Mouse (Mus musculus) lung, adult 2 months (tissue): ENCODE results near the gene 3110082I17Rik. TPM values are rescaled to one million over a fixed set of nuclear protein-coding genes. Genes with fewer than 3 reads are reported as not detected.
A peak's percentile ranks its signal among the peaks of the same experiment; 100 is the strongest.

Experiments used
- DNase-seq: peaks from one replicate; pipeline ENCODE4 v3.0.0; 2022
- H3K4me1 ChIP-seq: fragments of 200-500 bp; 2 replicates; pipeline ENCODE4 v1.6.1; 2011; ENCODE audit warnings: low read length; ENCODE audit not compliant: control insufficient read depth, insufficient read depth
- H3K4me3 ChIP-seq: fragments of 200-500 bp; replicated peaks from 2 replicates; pipeline ENCODE3; 2011; ENCODE audit warnings: low read depth, mild to moderate bottlenecking, control low read depth, low read length; ENCODE audit errors: extremely low read depth
- CTCF ChIP-seq: fragments of 200-500 bp; IDR thresholded peaks from 2 replicates; pipeline ENCODE4 v1.5.1; 2011; ENCODE audit warnings: mild to moderate bottlenecking, low read length, control low read depth; ENCODE audit not compliant: insufficient read depth
- POLR2A ChIP-seq: fragments of 200-500 bp; IDR thresholded peaks from 2 replicates; pipeline ENCODE4 v1.6.1; 2011; ENCODE audit warnings: low read depth, mild to moderate bottlenecking, control low read depth, low read length, borderline replicate concordance; ENCODE audit errors: extremely low read depth
- WGBS: fragments of 180-500 bp; shearing (Covaris S2); methylation state at CpG from one replicate; pipeline ENCODE4 v1.1.7; 2018; 5-methylcytosine and 5-hydroxymethylcytosine counted together
- polyA plus RNA-seq: library from polyadenylated mRNA; depleted of rRNA; stranded (reverse); fragments of >200 nt; gene quantifications from 2 replicates; pipeline ENCODE4 v1.2.3, GENCODE M21; 2012

The 3110082I17Rik gene
- polyA plus RNA-seq, 1 experiment: 14.0 TPM

DNA sequence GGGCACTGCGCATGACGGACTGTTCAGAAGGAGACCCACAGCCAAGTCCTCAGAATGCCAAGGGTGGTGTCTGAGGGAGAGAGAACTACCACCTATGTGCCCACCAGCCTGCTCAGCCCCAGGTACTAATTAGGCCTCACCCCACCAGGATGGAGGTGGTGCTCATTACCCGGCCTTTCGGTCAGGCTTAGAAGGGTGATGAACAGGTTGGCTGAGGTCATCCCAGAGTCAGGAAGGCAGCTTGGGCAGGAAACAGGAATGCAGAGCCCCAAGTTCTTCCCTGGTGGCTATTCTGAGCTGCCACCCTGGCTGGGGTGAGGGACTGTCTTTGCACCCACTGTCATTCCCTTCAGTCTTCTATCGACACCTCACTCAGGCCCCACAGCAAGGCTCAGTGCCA, 74.3 kb downstream of the 3110082I17Rik start:
- TF ChIP-seq CTCF: no peak
- no peak for TF ChIP-seq POLR2A
- peaks cover 72% of the 10 kb centered on the region for H3K4me1 ChIP-seq
- no peak overlapping the region for H3K4me3 ChIP-seq
- no peak for DNase-seq
- WGBS: 73% methylated on average over 5 of the region's 5 CpGs

- no peak for DNase-seq
- peak; percentile 8; the same call in 1 of the 2 replicates for TF ChIP-seq POLR2A
- no peak for TF ChIP-seq CTCF
These were observed 75.8 kb downstream of the 3110082I17Rik start for GRCm38 (mm10) chr5:139384531-139384930.

DNA sequence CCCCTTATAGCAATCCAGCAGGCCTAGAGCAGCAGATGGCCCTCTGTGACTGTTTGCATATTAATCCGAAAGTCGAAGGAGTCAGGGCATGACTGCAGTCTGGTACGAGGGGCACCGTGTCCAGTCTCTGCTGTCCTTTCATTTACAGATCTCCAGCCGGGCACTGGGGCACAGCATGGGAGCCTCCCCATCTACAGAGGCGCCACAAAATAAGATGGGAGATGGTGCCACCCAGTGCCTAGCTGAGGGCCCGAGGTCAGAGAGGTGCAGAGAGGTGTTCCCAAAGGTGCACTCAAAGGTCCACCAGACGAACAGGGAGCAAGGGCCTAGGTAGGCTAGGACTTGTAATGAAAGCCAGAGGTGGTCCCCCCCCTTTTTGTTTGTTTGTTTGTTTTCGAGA, 77.1 kb downstream of the 3110082I17Rik start:
- H3K4me1 ChIP-seq: peaks cover 70% of the 10 kb centered on the region
- no peak for DNase-seq
- WGBS: 52% methylated on average over 9 of the region's 9 CpGs
- H3K4me3 ChIP-seq: peak overlapping the region; percentile 34
- TF ChIP-seq POLR2A: no peak
- TF ChIP-seq CTCF: no peak

More at GRCm38 (mm10) chr5:139384531-139384930, 75.8 kb downstream of the 3110082I17Rik start:
- no peak overlapping the region for H3K4me3 ChIP-seq
- 16% methylated on average over 10 of the region's 10 CpGs for WGBS
- H3K4me1 ChIP-seq: peaks cover 73% of the 10 kb centered on the region

- WGBS: 8% methylated on average over 8 of the region's 8 CpGs
- TF ChIP-seq CTCF (no peak), POLR2A (peak; percentile 97)
- Histone ChIP-seq H3K4me3 (peak overlapping the region; percentile 26), H3K4me1 (peaks cover 72% of the 10 kb centered on the region)
- peak; percentile 70 for DNase-seq
These were observed 77.6 kb downstream of the 3110082I17Rik start for GRCm38 (mm10) chr5:139382760-139383159.

- peaks cover 75% of the 10 kb centered on the region for H3K4me1 ChIP-seq
- 33% methylated on average over 18 of the region's 18 CpGs for WGBS
- DNase-seq: no peak
- peak overlapping the region; percentile 32 for H3K4me3 ChIP-seq
- peak; percentile 46; the same call in 1 of the 2 replicates for TF ChIP-seq POLR2A
- no peak for TF ChIP-seq CTCF
These were observed 78.5 kb downstream of the 3110082I17Rik start for GRCm38 (mm10) chr5:139381586-139382513.

DNA sequence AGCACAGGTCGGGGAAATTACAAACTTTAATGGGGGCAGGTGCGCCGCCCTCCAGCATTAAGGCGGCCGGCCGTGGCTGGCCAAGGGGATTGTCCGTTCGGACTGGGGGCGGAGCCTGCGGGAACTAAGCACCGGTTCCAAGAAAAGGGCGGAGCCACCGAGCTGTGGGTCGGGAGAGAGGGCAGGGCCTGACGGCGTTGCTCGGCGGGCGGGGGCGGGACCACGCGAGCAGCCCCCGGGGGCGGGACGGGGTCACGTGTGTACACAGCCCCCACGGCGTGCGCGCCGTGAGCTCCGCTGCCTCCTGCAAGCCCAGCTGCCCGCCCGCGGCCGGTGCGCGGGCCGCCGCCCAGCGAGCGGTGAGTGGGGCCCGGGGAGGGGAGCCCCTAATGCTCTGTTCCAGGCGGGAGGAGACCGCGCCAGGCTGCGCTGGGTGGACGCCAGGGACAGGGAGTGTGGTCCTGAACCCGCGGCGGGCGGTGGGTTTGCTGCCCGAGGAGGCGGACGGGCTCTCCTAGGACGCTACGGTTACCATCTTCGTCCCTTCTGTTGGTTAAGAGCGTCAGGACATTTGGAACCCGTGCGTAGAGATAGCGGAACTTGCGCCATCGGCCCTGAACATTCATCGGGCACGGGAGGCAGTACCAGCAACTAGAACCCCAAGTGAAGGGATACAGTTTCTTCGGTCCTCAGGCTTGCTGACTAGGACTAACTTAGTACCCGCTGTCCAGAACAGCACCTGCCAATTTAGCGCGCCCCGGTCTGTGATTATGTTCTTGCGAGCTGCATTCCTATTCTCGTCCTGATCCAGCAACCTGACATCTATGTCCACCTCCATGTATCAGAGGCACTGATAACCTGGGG, 79.7 kb downstream of the 3110082I17Rik start:
- peak overlapping the region; percentile 81 for H3K4me3 ChIP-seq
- H3K4me1 ChIP-seq: peaks cover 72% of the 10 kb centered on the region
- TF ChIP-seq CTCF (no peak), POLR2A (peak; percentile 52)
- peak; percentile 97 for DNase-seq
- WGBS: 1% methylated on average over 70 of the region's 73 CpGs

- Histone ChIP-seq H3K4me3 (peak overlapping the region; percentile 42), H3K4me1 (peaks cover 65% of the 10 kb centered on the region)
- no peak for TF ChIP-seq POLR2A
- no peak for TF ChIP-seq CTCF
- WGBS: 12% methylated on average over 8 of the region's 8 CpGs
- DNase-seq: no peak
These were observed 80.4 kb downstream of the 3110082I17Rik start for GRCm38 (mm10) chr5:139379771-139380384.

GRCm38 (mm10) chr5:139378986-139379629, 81.2 kb downstream of the 3110082I17Rik start:
- 6% methylated on average over 21 of the region's 21 CpGs for WGBS
- no peak for TF ChIP-seq CTCF
- TF ChIP-seq POLR2A: peak; percentile 40; the same call in 1 of the 2 replicates
- DNase-seq: peak; percentile 89
- peaks cover 58% of the 10 kb centered on the region for H3K4me1 ChIP-seq
- H3K4me3 ChIP-seq: no peak overlapping the region
